Mouse (Mus musculus): ENCODE data around the gene Synj2.
A peak's percentile ranks its signal among the peaks of the same experiment; 100 is the strongest.

Gene Synj2

DNA sequence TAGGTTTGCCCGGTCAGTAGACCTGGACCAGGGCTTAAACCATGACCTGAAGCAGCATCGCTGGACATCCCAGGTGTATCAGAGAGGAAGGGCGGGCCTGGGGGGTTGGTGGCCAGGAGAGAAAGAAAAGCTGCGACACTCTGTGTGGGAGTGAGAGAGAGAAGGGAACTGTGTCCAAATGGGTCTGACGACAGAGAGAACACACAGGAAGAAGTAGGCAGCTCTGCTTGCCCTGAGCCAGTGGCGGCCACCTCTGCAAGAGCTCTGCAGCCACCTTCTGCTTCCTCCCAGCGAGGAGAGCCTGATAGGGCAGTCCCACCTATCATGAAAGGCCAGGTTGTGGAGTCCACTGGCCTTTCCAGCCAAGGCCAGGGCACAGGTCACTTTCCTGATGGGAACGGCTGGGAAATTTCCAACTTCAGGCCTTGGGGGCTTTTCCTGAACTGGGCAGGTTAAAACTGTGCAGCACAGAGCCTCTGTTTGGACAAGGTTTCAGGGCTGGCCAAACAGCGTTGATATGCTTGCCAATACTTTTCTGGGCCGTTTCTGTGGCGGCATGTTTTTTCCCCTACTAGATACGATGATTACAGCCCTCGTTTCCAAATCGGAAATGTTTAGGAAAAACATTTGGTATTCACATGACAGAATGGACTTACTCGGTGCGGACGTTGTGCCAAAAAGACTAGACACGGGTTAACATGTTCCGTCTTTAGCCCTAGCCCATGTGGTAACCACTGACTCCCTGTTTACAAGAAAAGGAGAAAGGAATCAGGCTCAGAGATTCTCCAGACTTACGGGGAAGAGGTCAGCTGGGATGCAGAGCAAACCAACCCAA, 35.4 kb downstream of the Synj2 start:
- DNase-seq (ENCODE audit: low spot score) = no peak

DNA sequence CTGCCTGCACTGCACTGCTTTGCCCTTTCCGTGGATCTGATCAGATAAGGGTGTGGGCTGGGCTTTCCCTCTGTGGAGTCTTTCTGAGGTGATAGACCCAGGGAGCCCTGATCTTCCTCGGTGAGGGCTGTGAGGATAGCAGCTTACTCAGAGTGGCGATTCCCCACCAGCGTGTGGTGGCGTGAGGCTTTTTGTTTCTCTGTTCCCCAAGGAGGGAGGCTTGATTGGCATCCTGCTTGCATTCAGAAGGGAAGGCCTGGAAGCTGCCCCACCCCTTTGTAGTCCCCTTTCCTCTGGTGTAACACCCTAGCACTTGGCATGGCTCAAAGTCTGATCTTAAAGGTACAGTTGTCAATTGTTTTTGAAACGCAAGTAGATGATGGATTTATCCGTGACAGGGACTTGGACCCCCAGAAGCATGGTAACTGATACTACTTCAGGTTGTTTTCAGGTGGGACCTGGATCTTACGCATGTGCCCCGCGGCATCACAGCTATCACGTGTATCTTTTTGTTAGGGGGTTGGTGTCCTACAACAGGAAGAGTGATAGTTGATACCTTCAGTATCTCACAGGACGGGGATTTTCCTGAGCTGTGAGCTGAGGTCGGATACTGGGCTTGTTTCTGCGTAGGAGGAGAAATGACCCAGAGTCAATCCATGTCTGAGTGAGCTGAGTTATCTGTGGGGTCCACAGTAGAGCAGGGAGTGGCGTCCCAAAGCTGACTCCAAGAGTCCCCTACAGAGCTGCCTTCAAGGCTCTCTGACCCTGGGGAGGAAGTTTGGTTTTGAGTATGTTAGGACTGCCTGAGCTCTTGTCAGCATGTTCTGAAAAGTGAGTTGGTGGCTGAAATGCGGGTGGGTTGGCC, 36.2 kb downstream of the Synj2 start:
- no peak for DNase-seq (ENCODE audit: low spot score)

DNA sequence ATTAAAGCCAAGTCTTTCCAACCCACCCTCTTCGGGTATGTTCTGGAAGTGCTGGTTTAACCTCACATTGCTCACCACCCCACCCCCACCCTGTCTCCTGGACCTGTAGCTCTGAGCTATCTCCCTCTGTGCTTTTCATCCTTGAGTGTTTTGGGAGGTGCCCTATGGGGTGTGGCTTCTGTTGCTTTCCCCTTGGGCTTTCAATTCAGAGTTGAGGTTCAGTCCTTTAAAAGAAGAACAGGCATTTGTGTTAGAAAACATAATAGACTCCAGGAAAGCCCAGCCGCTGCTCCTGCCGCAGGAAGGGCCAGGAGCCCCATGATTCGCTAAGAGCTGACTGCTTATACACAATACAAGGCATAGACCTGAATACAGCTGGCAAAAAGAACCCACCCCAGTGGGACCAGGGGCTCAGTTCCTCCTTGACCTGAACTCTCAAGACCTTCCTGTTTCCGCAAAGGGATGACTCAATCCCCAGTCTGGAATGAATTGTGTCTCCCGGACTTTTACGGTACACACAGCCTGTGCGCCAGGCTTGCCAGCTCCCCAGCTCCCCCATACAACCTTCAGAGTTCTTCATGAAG, 36.9 kb downstream of the Synj2 start:
- DNase-seq (ENCODE audit: low spot score) = no peak

DNA sequence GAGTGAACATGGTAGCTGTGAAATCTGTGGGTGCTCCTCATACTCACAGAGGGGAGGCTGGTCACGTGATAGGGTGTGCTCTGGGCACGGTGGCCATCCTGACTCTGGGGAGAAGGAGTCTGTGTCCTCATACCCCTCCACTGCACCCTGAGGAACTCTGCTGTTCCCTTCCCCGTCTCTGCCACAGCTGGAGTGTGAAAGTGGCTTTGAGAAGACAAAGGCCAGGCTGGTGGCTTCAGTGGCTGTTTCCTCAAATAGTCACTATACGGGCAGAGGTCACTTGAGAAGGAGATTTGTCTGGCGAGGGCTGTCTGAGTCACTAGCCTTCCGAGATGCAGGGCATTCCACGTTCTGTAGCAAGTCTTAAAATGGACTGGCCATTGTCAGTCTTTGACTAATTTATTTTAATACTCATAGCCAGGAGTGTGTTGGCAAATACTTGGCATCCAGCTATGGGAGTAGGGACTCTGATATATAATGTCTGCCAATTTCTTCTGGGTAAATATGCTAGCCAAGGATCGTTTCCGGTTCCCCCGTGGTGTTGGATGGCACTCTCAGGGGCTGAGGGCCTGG, 37.5 kb downstream of the Synj2 start:
- DNase-seq (ENCODE audit: low spot score) = no peak

DNA sequence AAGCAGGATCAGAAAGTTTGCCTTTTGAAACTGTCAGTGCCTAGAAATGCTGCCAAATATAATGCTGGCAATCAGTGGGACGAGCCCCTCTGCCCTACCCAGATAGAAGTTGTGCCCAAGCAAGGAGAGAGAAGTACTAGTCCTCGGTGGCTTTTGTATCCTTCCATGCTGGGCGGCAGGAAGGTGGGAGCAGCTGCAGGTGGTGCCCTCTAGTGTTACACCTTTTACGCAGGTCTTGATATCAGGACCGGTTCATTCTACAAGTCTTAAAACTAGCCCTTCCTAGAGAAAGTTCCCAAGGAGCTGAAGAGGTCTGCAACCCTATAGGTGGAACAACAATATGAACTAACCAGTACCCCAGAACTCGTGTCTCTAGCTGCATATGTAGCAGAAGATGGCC, 39.8 kb downstream of the Synj2 start:
- peak; percentile 34 for DNase-seq (ENCODE audit: low spot score)

DNA sequence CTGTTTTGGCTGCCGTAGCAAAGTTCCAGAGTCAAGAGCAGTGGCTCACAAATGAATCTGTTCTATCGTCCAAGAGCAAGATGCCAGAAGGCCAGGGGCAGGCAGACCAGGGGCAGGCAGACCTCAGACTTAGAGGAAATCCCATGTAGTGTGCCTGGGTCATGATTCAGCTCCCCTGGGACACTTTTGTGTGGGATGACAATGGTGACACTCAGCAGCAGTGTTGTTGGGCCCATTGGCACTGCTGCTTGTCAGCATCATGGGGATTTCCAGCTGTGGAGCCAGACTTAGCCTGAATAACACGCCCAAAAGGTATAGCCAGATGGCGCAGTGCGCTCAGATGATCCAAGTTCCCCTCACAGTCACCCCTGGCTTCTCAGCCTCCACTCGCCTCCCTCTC, 42.1 kb downstream of the Synj2 start:
- DNase-seq (ENCODE audit: low spot score) = no peak

DNA sequence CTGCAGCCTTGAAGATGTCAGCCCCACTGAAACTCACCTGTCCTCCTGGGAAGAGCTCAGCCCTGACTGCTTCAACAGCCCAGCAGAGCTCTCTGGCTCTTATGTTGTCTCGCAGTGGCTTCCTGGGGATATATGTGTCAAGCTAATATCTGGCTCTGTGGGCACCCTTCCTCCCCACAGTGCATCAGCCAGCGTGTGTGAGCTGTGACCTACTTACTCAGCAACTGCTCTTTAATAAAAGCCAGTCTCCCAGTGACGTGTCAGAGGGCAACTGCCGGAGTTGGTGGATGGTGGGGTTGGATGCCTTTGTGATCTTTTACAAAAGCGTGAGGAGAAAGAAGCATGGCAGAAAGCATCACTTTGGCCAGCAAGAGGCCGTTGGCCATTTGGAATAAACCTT, 42.8 kb downstream of the Synj2 start:
- no peak for DNase-seq (ENCODE audit: low spot score)

DNA sequence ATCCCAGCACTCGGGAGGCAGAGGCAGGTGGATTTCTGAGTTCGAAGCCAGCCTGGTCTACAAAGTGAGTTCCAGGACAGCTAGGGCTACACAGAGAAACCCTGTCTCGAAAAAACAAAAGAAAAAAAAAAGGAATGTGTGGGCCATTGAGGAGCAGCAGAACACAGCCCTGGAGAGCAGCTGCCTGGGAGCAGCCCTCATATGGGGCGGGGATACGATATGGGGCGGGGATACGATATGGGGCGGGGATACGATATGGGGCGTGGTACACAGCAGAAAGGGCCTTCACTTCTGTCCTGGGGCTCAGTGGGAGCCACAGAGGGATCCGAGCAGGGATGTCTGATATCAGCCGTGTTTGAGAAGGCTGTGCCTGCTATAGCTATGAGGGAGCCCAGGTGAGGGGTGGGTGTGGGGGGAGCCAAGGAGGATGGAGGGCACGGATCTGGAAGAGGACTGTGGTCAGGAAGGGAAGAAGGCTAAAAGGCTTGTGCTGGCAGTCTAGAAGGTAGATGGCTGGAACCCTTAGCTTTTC, 43.7 kb downstream of the Synj2 start:
- DNase-seq (ENCODE audit: low spot score) = no peak

DNA sequence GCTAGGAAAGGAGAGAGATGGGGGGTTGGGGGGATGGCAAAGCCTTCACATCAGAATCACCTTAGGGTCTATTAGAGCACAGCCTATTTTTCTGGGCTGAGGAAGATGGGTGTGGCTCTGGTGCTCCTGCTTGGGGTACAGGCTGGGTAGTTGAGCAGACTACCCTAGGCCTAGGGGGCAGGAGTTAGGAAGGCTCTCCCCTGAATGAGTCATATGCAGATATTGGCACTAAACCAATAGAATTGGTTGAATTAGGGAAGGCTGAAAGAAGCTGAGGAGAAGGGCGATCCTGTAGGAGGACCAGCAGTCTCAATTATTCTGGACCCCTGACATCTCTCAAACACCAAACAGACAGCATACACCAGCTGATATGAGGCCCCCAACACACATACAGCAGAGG, 44.2 kb downstream of the Synj2 start:
- DNase-seq (ENCODE audit: low spot score) = no peak

DNA sequence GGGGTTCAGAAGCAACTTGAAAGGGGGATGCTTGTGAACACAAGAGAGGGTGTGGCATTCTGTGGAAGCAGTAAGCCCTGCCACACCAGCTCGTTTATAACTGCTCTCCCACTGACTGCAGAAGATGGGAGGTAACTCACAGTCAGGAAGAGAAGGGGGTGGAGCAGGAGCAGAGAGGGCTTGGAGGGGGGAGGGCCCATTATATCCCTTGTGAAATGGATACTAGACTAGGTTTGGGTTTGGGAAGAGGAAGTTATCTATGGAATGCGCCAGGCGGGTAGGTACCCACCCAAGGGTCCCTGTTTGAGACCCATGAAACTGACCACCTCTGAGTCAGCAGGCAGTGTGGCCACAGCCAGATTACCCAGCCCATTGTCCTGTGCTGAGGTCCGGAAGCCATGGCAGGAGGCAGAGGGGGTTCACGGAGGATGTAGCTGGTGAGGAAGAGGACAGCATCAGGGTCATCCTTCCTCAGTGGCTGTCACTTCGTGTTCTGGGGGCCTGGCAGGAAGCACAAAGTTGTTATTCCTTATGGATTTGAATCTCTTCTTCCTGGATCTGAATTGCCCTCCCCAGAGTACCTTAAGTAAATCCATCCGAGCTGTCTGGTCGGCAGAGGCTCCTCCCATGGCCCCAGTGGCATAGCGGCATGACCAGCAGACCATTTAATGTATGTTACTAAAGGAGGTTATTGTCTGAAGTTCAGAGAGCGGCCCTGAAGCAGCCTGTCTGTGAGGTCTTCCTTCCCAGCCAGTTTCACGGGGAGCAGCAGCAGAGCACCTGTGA, 46.4 kb downstream of the Synj2 start:
- DNase-seq (ENCODE audit: low spot score) = no peak

DNA sequence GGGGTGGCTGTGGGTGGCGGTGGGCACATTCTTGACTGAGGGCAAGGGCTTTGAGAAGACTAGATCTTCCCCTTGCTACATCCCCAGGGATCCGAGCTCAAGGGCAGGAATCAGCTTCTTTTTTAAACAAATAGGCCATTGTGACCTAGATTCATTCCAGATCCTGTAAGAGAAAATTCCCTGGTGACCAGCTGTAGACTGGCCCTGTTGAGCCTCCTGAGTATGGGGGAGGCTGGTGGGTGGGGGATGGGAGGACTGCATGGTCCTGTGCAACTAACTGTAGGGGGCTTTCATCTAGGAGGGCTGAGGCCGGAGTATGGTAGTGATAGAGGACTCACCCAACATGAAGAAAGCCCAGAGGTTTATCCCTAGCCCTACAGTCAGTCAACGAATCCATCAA, 47.0 kb downstream of the Synj2 start:
- no peak for DNase-seq (ENCODE audit: low spot score)

DNA sequence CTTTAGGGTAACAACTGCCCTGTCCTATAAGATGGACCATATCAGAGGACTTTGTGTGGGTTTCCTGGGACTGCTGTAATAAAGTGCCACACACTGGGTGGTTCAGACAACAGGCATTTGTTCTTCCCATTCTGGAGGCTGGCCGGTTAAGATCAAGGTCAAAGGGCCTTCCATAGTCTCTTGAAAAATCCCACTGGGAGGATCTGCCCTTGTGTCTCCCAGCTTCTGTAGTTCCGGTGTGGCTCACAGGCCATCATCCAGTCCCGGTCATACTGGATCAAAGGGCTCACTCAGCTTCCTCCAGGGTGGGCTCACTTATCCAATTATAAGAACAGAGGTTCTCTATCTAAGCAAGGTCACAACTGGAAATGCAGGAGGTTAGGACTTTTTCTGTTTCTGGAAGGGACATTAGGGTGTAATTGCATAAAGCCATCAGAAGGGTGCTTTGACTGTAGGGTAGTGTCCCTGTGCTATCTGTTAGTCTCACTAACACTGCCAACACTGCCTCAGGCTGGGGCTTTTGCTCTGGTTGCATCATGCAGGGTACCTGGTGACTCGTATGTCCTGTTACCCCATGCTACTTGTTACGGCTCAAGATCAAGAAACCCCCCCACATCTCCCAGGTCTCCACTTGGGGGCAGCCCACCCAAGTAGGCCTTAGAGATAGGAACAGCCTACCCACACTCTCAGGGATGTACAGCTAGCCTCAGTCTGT, 51.9 kb downstream of the Synj2 start:
- DNase-seq (ENCODE audit: low spot score) = no peak

DNA sequence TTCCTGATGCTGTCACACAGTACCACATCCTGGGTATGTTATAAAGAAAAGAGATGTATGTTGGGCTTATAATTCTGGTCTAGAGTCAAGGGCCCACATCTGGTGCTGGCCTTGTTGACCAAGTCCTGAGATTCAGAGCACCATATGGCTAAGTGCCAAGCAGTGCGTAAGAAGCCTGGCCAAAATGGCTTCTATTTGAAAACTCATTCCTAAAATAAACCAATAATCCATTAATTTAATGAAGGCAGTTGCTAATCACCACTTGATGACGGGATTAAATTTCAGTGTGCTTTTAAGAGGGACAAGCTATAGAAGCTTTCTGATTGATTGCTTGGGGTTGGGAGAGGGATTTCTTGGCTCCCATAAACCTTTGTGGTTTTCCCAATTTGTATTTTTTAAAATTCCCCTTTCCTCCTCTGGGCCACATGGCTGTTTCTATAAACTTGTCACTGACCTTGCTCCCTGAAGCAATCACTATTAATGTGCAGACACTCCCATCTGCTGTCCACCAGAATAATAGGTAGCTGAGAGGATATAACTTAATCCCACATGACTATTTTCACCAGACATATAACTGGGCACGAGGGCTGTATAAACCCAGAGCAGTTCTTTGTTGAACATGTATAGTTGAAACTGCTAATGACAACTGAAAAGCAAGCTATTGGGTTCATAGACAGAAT, 52.6 kb downstream of the Synj2 start:
- DNase-seq (ENCODE audit: low spot score) = no peak

DNA sequence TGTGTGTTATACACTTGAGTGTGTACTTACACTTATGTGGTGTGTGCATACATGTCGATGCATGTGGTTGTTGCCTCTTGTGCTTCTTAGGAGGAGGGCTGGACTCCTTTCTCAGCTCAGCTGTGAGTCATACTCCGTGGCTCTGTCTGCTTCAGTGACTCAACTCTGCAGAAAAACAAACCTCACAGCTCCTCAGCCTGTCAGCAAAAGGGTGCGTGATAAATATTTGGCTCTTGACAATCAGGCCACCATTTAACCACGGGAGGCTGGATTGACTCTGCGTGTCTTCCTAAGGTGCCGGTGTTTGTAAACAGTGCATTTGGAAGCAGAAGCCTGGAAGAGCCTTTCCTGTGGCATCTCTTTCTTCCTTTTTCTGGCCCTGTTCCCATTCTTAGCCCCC, 53.5 kb downstream of the Synj2 start:
- DNase-seq (ENCODE audit: low spot score) = no peak

DNA sequence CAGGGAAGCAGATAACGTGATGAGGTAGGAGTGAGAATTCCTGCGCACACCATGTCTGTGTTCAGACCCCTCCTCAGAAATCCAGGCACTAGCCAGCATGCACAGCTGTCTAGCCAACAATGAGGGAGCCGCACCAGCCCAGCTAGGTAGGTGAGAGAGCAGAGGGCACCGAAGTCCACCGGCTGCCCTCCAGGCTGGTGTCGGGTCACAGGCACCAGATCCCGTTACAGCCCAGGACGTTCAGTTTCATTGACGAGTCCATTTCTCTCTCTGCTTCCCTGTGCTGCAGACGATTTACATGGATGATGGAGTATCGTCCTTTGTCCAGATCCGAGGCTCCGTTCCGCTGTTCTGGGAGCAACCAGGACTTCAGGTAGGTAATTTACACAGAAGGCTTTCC, 55.5 kb downstream of the Synj2 start:
- no peak for DNase-seq (ENCODE audit: low spot score)

DNA sequence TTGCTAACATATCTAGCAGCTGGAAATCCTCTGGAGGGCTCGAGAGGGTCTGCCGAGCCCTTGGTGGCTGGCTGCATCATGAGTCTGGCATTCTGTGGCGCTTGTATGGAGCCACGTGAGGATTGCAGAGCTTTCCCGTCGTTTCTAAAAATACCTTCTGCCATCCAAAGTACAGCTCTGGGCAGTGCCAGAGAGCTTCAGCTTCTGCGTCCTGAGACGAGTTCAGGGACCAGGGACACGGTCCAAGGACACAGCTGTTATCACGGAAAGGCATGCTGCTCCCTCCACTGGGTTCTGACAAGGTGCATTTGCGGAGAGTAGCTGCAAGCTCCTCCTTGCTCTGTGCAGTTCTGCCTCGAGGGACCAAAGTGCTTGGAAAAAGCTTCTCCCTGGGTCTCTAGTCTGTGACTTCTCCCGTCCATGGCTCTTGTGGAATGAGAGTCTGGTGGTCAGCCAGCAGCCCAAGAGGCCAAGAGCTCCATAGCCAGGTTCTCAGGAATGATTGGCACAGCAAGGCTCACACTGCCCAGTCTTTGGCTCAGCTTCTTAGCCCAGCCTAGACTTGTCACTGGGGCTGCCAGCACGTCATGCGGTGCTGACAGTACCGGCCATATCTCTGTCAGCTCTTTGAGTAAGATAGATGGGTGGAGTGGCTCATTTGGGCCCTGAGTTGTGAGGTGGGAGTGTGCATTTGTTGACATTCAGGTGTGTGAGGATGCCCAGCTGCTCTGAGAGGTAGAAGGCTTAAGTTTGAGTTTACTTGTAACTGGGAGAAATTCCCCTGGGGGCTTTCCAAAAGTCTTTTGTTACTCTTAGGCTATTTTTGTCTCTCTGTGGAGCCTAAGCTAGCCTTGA, 56.5 kb downstream of the Synj2 start:
- no peak for DNase-seq (ENCODE audit: low spot score)

DNA sequence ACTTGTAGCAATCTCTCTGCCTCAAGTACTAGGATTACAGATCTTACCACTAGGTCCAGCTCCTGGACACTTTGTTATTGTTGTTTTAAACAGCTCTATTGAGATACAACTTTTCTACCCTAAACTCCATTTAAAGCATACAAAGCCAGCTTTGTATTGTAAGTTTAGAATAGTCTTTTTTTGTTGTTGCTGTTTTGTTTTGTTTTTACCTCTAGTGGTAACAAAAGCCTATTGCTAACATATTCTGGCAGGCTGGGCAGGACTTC, 57.1 kb downstream of the Synj2 start:
- DNase-seq (ENCODE audit: low spot score) = no peak

DNA sequence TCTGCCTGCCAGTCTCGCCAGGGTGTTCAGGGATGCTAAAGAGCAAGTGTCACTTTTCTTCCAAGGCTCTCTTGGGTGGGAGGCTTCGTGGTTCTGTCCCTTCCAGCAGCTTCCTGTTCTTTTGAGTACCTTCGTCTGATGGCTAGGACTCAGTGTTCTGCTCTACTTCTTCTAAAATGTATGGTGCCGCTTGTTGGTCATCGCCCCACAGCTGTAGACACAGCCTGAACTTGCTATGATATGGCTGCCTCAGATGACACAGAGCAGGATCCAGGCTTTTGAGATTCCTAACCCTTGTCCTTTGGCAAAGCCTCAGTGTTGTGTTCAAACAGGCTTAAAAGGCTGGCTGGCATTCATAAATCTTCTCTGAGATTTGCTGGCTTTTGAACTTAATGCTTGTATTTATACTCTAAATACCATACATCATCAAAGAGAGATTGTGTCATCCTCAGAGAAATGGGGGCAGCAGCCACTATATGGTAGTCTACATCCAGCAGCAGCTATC, 58.0 kb downstream of the Synj2 start:
- no peak for DNase-seq (ENCODE audit: low spot score)

DNA sequence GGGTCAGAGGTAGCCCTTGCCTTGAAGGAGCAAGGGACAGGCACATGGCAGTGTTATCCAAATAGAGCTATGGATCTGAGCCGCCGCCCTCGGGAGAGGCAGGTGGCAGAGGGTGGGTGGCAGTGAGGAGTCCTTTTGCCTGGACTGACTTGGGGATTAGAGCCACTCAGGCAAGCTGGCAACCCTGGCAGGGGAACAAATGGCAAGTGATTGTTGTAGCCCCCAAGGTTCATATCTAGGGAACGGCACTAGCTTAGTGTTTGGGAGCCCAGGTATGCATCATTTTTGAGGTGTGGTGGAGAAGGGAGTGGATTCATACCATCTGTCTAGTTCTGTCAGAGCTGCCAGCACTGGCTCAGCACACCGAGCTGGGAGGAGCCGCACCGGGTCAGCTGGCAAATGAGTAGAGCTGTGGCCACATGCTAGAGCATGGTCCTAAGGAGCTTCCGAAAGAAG, 59.8 kb downstream of the Synj2 start:
- DNase-seq (ENCODE audit: low spot score) = no peak

Measured in embryo, embryonic 10 days (tissue).